Mouse (Mus musculus) ES-Bruce4 (cell line): ENCODE results near the gene Myo15.

Experiments used
- EP300 ChIP-seq: IDR thresholded peaks from 2 replicates; pipeline ENCODE4 v1.6.1; 2011; ENCODE audit warnings: low read depth, low read length; ENCODE audit not compliant: insufficient read depth
- POLR2A ChIP-seq: IDR thresholded peaks from one replicate; pipeline ENCODE4 v1.8.1; 2011; ENCODE audit warnings: low read length; ENCODE audit not compliant: insufficient read depth

DNA sequence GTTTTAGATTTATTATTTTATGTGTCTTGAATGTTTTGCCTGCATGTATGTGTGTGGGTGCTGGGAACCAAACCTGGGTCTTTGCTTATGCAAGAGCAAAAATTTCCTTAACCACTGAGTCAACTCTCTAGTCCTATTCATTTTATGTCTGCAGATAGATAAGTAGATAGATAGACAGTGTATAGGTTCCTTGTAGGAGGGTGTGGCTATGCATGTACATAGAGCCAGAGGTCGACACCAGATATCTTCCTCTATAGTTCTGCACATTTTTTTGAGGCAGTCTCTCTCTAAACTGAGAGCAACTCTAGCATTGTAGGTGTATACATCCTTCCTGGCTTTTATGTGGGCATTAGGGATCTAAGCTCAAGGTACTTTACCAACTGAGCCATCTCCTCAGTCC lies 34.0 kb upstream of the Myo15 start:
- TF ChIP-seq EP300 (no peak), POLR2A (no peak)
